Mouse (Mus musculus) heart, postnatal 0 days (tissue): ENCODE results near the gene Ntm. TPM values are rescaled to one million over a fixed set of nuclear protein-coding genes. Genes with fewer than 3 reads are reported as not detected.

Experiments
- ATAC-seq: fragments of 200-750 bp; cut with Nextera tagmentation; 2 replicates; pipeline ENCODE4 v1.8.0; 2017; ENCODE audit warnings: low read depth, moderate number of reproducible peaks, moderate library complexity; ENCODE audit not compliant: insufficient read depth
- DNase-seq: peaks from one replicate; pipeline ENCODE4 v3.0.0-alpha.2; 2016; ENCODE audit warnings: low spot score
- H3K27ac ChIP-seq: fragments of 300-500 bp; sonication (generic); 2 replicates; pipeline ENCODE4 v1.5.1; 2014; ENCODE audit warnings: low read depth, mild to moderate bottlenecking
- H3K27me3 ChIP-seq: fragments of 300-500 bp; sonication (generic); 2 replicates; pipeline ENCODE4 v1.6.1; 2014; ENCODE audit warnings: low read length, mixed read lengths; ENCODE audit not compliant: control insufficient read depth, insufficient read depth
- H3K36me3 ChIP-seq: fragments of 300-500 bp; sonication (generic); replicated peaks from 2 replicates; pipeline ENCODE4 v1.6.1; 2014; ENCODE audit warnings: low read length, mixed read lengths; ENCODE audit not compliant: control insufficient read depth, insufficient read depth
- H3K4me1 ChIP-seq: fragments of 300-500 bp; sonication (generic); 2 replicates; pipeline ENCODE4 v1.6.1; 2014; ENCODE audit warnings: antibody characterized with exemption; ENCODE audit not compliant: control insufficient read depth, insufficient read depth
- H3K4me2 ChIP-seq: fragments of 300-500 bp; sonication (generic); 2 replicates; pipeline ENCODE4 v1.6.1; 2014; ENCODE audit warnings: low read depth, mild to moderate bottlenecking, low read length, moderate library complexity
- H3K4me3 ChIP-seq: fragments of 300-500 bp; sonication (generic); 2 replicates; pipeline ENCODE4 v1.5.1; 2014; ENCODE audit warnings: low read depth, low read length
- H3K9ac ChIP-seq: fragments of 300-500 bp; sonication (generic); replicated peaks from 2 replicates; pipeline ENCODE4 v1.6.1; 2014; ENCODE audit warnings: low read depth, low read length, mixed read lengths
- H3K9me3 ChIP-seq: fragments of 300-500 bp; sonication (generic); replicated peaks from 2 replicates; pipeline ENCODE4 v1.6.1; 2016; ENCODE audit warnings: low read length; ENCODE audit not compliant: control insufficient read depth
- CTCF ChIP-seq: IDR thresholded peaks from 2 replicates; pipeline ENCODE4 v1.5.1; 2016; ENCODE audit warnings: antibody characterized with exemption, control low read depth, low read depth
- EP300 ChIP-seq: IDR thresholded peaks from 2 replicates; pipeline ENCODE4 v1.6.1; 2016; ENCODE audit warnings: antibody characterized with exemption, low read depth
- WGBS: fragments of 180-500 bp; shearing (Covaris S2); extraction: QIAGEN DNeasy Blood & Tissue Kit; methylation state at CpG from one replicate; pipeline ENCODE4 v1.1.7; 2014; 5-methylcytosine and 5-hydroxymethylcytosine counted together
- polyA plus RNA-seq: library from polyadenylated mRNA; unstranded; fragments of >200 nt; fragmentation: Nextera tagmentation; extraction: Ambion mirVana; gene quantifications from 2 replicates; pipeline ENCODE4 v1.2.1, GENCODE M21; 2015
- total RNA-seq: library from RNA; depleted of rRNA; stranded (reverse); fragments of >200 nt; gene quantifications from 2 replicates; pipeline ENCODE4 v1.2.3, GENCODE M21; 2014; ENCODE audit warnings: low replicate concordance

Gene Ntm
- total and polyA plus RNA-seq, 2 experiments from 2014 or later: 7.1 to 8.8 TPM

- H3K4me2 ChIP-seq: no peak overlapping the region
- DNase-seq: no peak
- H3K9ac ChIP-seq: no peak overlapping the region
- no peak overlapping the region for H3K4me3 ChIP-seq
- no peak overlapping the region for H3K27ac ChIP-seq
- no peaks in the 10 kb centered on the region for H3K27me3 ChIP-seq
- H3K4me1 ChIP-seq: peaks cover 19% of the 10 kb centered on the region
- ATAC-seq: no peak
- TF ChIP-seq CTCF (no peak), EP300 (no peak)
- H3K36me3 ChIP-seq: no peaks in the 10 kb centered on the region
- WGBS: 38% methylated on average over 4 of the region's 4 CpGs
- no peaks in the 10 kb centered on the region for H3K9me3 ChIP-seq
Measured at GRCm38 (mm10) chr9:29205680-29206079, 757.3 kb downstream of the Ntm start.

- no peak for ATAC-seq
Measured at GRCm38 (mm10) chr9:29202196-29202595, 760.7 kb downstream of the Ntm start.

GRCm38 (mm10) chr9:29201163-29202053 is 761.5 kb downstream of the Ntm start:
- no peak overlapping the region for H3K4me3 ChIP-seq
- H3K4me2 ChIP-seq: peak overlapping the region; percentile 43; the same call in 1 of the 2 replicates
- 33% methylated on average over 14 of the region's 14 CpGs for WGBS
- peak; percentile 79; the same call in 1 of the 2 replicates for ATAC-seq
- H3K27ac ChIP-seq: no peak overlapping the region
- no peak overlapping the region for H3K9ac ChIP-seq
- H3K9me3 ChIP-seq: no peaks in the 10 kb centered on the region
- H3K4me1 ChIP-seq: peaks cover 19% of the 10 kb centered on the region
- no peaks in the 10 kb centered on the region for H3K36me3 ChIP-seq
- H3K27me3 ChIP-seq: no peaks in the 10 kb centered on the region
- DNase-seq: peak; percentile 81
- TF ChIP-seq CTCF (peak; percentile 81), EP300 (no peak)

More at GRCm38 (mm10) chr9:29202196-29202595, 760.7 kb downstream of the Ntm start:
- no peak overlapping the region for H3K4me3 ChIP-seq
- H3K9me3 ChIP-seq: no peaks in the 10 kb centered on the region
- H3K27me3 ChIP-seq: no peaks in the 10 kb centered on the region
- DNase-seq: no peak
- H3K27ac ChIP-seq: no peak overlapping the region
- no peak overlapping the region for H3K9ac ChIP-seq
- TF ChIP-seq EP300 (no peak), CTCF (no peak)
- H3K4me1 ChIP-seq: peaks cover 19% of the 10 kb centered on the region
- no peak overlapping the region for H3K4me2 ChIP-seq
- H3K36me3 ChIP-seq: no peaks in the 10 kb centered on the region
- 12% methylated on average over 2 of the region's 2 CpGs for WGBS

- Histone ChIP-seq H3K4me3 (no peak overlapping the region), H3K9me3 (no peaks in the 10 kb centered on the region), H3K27ac (no peak overlapping the region), H3K36me3 (no peaks in the 10 kb centered on the region), H3K27me3 (no peaks in the 10 kb centered on the region), H3K9ac (no peak overlapping the region), H3K4me2 (no peak overlapping the region), H3K4me1 (peaks cover 13% of the 10 kb centered on the region)
- ATAC-seq: no peak
- no peak for DNase-seq
- TF ChIP-seq EP300: no peak
- TF ChIP-seq CTCF: no peak
- WGBS: 49% methylated on average over 3 of the region's 3 CpGs
Measured at GRCm38 (mm10) chr9:29197046-29197445, 765.9 kb downstream of the Ntm start.

DNA sequence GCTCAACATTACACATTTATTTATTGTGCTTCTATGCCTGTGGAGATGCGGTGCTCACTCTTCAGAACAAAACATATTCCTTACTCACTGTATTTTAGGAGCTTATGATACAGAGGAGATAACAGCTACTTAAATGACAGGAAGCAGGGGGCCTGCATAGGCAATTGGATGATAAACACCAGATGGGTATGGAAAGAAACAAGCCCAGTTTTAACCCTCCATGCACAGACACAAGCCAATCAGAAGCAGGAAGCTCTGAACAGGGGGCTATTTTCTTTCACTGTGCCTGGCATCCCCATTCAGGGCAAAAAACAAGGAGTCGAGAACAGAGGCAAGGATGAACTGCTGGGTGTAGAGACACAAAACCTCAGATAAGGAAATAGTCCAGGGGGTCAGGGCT is 768.7 kb downstream of the Ntm start:
- DNase-seq (no peak), ATAC-seq (no peak)
- Histone ChIP-seq H3K27me3 (no peaks in the 10 kb centered on the region), H3K36me3 (no peaks in the 10 kb centered on the region), H3K4me2 (no peak overlapping the region), H3K4me3 (no peak overlapping the region), H3K4me1 (0 out of 2 replicates have a peak, but pooled peaks cover 2% of the 10 kb centered on the region), H3K9ac (no peak overlapping the region), H3K27ac (no peak overlapping the region), H3K9me3 (no peaks in the 10 kb centered on the region)
- 38% methylated on average over 2 of the region's 2 CpGs for WGBS
- TF ChIP-seq CTCF (no peak), EP300 (no peak)

GRCm38 (mm10) chr9:29183011-29183410 is 779.9 kb downstream of the Ntm start:
- Histone ChIP-seq H3K27me3 (no peaks in the 10 kb centered on the region), H3K4me2 (no peak overlapping the region), H3K9me3 (no peaks in the 10 kb centered on the region), H3K36me3 (no peaks in the 10 kb centered on the region), H3K4me1 (no peaks in the 10 kb centered on the region), H3K4me3 (no peak overlapping the region), H3K27ac (no peak overlapping the region), H3K9ac (no peak overlapping the region)
- ATAC-seq: no peak
- WGBS: 64% methylated on average over 5 of the region's 5 CpGs
- DNase-seq: no peak
- no peak for TF ChIP-seq CTCF
- no peak for TF ChIP-seq EP300
